Mouse (Mus musculus): ENCODE data around the gene Brox. TPM values are rescaled to one million over a fixed set of nuclear protein-coding genes. Genes with fewer than 3 reads are reported as not detected.

The Brox gene
- polyA plus RNA-seq (2012; rRNA removed) = 90.8 and 92.1 TPM in 2 replicates

DNA sequence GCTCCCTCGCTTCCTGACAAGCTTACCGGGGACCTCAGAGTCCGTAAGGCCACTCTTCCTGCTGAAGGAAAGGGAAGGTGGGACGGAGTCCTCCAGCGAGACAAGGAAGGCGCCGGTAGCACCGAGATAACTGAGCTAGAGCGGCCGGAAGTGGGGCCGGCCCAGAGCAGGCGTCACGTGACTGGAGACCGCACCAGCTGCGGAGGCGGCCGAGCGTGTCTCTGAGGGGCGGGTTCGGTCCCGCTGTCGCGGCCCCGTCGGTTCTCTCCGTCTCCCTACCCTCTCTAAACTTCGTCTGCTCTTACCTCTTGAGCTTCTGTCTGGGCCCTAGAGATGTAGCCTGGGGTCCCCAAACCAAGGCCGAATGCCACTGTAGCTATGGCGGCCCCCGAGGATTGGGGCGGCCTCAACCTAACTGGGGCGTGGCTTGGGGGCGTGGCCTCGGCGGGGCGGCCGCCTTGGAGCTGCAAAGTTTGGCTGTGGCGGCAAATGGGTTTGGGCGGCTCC lies at the start of gene Brox:
TSS of gene Brox (minus strand) at position 393 of the 507 bp plus-strand sequence.

DNA sequence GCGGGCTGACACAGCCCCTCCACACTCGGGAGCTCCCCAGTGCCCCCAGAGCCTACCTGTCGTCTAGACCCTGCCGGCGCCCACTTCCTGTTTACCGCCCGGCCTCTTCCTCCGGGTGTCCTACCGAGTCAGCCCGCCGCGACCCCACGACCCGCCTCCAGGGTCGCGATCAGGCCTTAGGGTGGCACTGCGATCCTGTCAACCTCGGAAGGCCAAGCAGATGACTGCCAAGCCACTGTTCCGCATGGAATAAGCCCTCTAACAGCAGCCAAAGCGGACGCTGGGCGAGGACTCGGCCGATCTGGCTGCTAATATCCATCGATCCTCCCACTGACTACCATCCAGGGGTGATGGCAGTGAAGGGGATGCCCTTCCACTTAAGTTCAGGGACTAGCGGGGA lies 604 bp downstream of the Brox start, which contains the start of gene Aida:
TSS of gene Aida (plus strand) at position 126 of the 400 bp plus-strand sequence.

Other genes with a start within 250 kb of the Brox start
- 7.8 and 9.6 TPM in 2 replicates for gene Disp1, start 75.7 kb downstream of the Brox start, polyA plus RNA-seq (2012; rRNA removed)
- gene Aida, start 679 bp downstream of the Brox start, polyA plus RNA-seq (2012; rRNA removed) = 109 TPM in 2 replicates
- 102 and 109 TPM in 2 replicates for gene Mia3, start 72.3 kb upstream of the Brox start, polyA plus RNA-seq (2012; rRNA removed)
- gene Taf1a, start 91.7 kb upstream of the Brox start, polyA plus RNA-seq (2012; rRNA removed) = 26.4 and 27.8 TPM in 2 replicates
- 0.82 and 1.2 TPM in 2 replicates for gene Hhipl2, start 120.9 kb upstream of the Brox start, polyA plus RNA-seq (2012; rRNA removed)